Mouse (Mus musculus) monocyte, adult 5-6 weeks (primary cell): ENCODE results near the gene Gm19935. TPM values are rescaled to one million over a fixed set of nuclear protein-coding genes. Genes with fewer than 3 reads are reported as not detected.

Experiments used
- total RNA-seq: library from RNA; stranded (forward); fragments of 200-1000, 200-491, 200-594 nt; gene quantifications from 3 replicates; pipeline ENCODE4 v1.2.3, GENCODE M21; 2017

The Gm19935 gene
- total RNA-seq, 1 experiment from 2014 or later: not detected

Other genes with a start within 250 kb of the Gm19935 start
- gene Chd9, start 11.0 kb upstream of the Gm19935 start, total RNA-seq: 73.0 to 131 TPM (median 84.8 TPM) in 3 replicates